Mouse (Mus musculus): ENCODE results near the gene Hoga1. TPM values are rescaled to one million over a fixed set of nuclear protein-coding genes. Genes with fewer than 3 reads are reported as not detected.

The Hoga1 gene
- polyA plus RNA-seq, 1 experiment from 2014 or later: 1.4 TPM

- Histone ChIP-seq H3K4me2 (ENCODE audit: low read depth) (no peak overlapping the region), H3K4me1 (ENCODE audit: control insufficient read depth, insufficient read depth, low read length) (no peaks in the 10 kb centered on the region; the same call in 1 of the 2 replicates), H3K4me3 (ENCODE audit: low read depth, low read length) (no peak overlapping the region), H3K27me3 (ENCODE audit: control insufficient read depth, insufficient read depth, low read length) (no peaks in the 10 kb centered on the region), H3K27ac (ENCODE audit: low read depth, low read length) (no peak overlapping the region), H3K9me3 (ENCODE audit: control insufficient read depth, low read length) (no peaks in the 10 kb centered on the region), H3K9ac (ENCODE audit: low read length) (no peak overlapping the region), H3K36me3 (ENCODE audit: control insufficient read depth, insufficient read depth, low read length) (no peaks in the 10 kb centered on the region; the same call in 1 of the 2 replicates)
- WGBS: 51% methylated on average over 11 of the region's 11 CpGs
- no peak for DNase-seq (ENCODE audit: low spot score)
- no peak for ATAC-seq (ENCODE audit: insufficient read depth, low FRiP score, low TSS enrichment)
Observed at GRCm38 (mm10) chr19:42034881-42035455, 10.4 kb upstream of the Hoga1 start.

- H3K9ac ChIP-seq (ENCODE audit: low read length): no peak within 1 kb of the TSS
- no peak within 1 kb of the TSS for H3K4me2 ChIP-seq (ENCODE audit: low read depth)
- DNase-seq (ENCODE audit: low spot score) (peak; percentile 84), ATAC-seq (ENCODE audit: insufficient read depth, low FRiP score, low TSS enrichment) (peak; percentile 35)
- H3K27ac ChIP-seq (ENCODE audit: low read depth, low read length): no peak within 1 kb of the TSS
- WGBS: 66% methylated on average over 19 of the region's 19 CpGs
- no peaks in the 10 kb centered on the region; the same call in 1 of the 2 replicates for H3K4me1 ChIP-seq (ENCODE audit: control insufficient read depth, insufficient read depth, low read length)
- no peaks in the 10 kb centered on the region for H3K9me3 ChIP-seq (ENCODE audit: control insufficient read depth, low read length)
- H3K4me3 ChIP-seq (ENCODE audit: low read depth, low read length): no peak within 1 kb of the TSS
- H3K36me3 ChIP-seq (ENCODE audit: control insufficient read depth, insufficient read depth, low read length): no peaks in the 10 kb centered on the region; the same call in 1 of the 2 replicates
- no peaks in the 10 kb centered on the region for H3K27me3 ChIP-seq (ENCODE audit: control insufficient read depth, insufficient read depth, low read length)
Observed at GRCm38 (mm10) chr19:42035456-42036248, 9.8 kb upstream of the Hoga1 start, which contains the start of gene Ankrd2. TSS of gene Ankrd2 (plus strand) at chr19:42036000.

- no peak overlapping the region for H3K27ac ChIP-seq (ENCODE audit: low read depth, low read length)
- WGBS: 87% methylated on average over 3 of the region's 3 CpGs
- H3K4me1 ChIP-seq (ENCODE audit: control insufficient read depth, insufficient read depth, low read length): no peaks in the 10 kb centered on the region; the same call in 1 of the 2 replicates
- H3K9ac ChIP-seq (ENCODE audit: low read length): no peak overlapping the region
- H3K4me2 ChIP-seq (ENCODE audit: low read depth): no peak overlapping the region
- no peak for ATAC-seq (ENCODE audit: insufficient read depth, low FRiP score, low TSS enrichment)
- no peaks in the 10 kb centered on the region for H3K27me3 ChIP-seq (ENCODE audit: control insufficient read depth, insufficient read depth, low read length)
- H3K9me3 ChIP-seq (ENCODE audit: control insufficient read depth, low read length): no peaks in the 10 kb centered on the region
- no peaks in the 10 kb centered on the region; the same call in 1 of the 2 replicates for H3K36me3 ChIP-seq (ENCODE audit: control insufficient read depth, insufficient read depth, low read length)
- no peak overlapping the region for H3K4me3 ChIP-seq (ENCODE audit: low read depth, low read length)
- no peak for DNase-seq (ENCODE audit: low spot score)
Observed at GRCm38 (mm10) chr19:42036357-42036756, 9.1 kb upstream of the Hoga1 start.

- H3K4me1 ChIP-seq (ENCODE audit: control insufficient read depth, insufficient read depth, low read length): no peaks in the 10 kb centered on the region; the same call in 1 of the 2 replicates
- no peak overlapping the region for H3K4me2 ChIP-seq (ENCODE audit: low read depth)
- no peaks in the 10 kb centered on the region for H3K9me3 ChIP-seq (ENCODE audit: control insufficient read depth, low read length)
- no peaks in the 10 kb centered on the region; the same call in 1 of the 2 replicates for H3K36me3 ChIP-seq (ENCODE audit: control insufficient read depth, insufficient read depth, low read length)
- ATAC-seq (ENCODE audit: insufficient read depth, low FRiP score, low TSS enrichment) (no peak), DNase-seq (ENCODE audit: low spot score) (no peak)
- no peak overlapping the region for H3K4me3 ChIP-seq (ENCODE audit: low read depth, low read length)
- no peaks in the 10 kb centered on the region for H3K27me3 ChIP-seq (ENCODE audit: control insufficient read depth, insufficient read depth, low read length)
- no peak overlapping the region for H3K9ac ChIP-seq (ENCODE audit: low read length)
- H3K27ac ChIP-seq (ENCODE audit: low read depth, low read length): no peak overlapping the region
- 76% methylated on average over 11 of the region's 11 CpGs for WGBS
Observed at GRCm38 (mm10) chr19:42037167-42037702, 8.2 kb upstream of the Hoga1 start.

GRCm38 (mm10) chr19:42038310-42038709 lies 7.1 kb upstream of the Hoga1 start:
- Histone ChIP-seq H3K4me2 (ENCODE audit: low read depth) (no peak overlapping the region), H3K27ac (ENCODE audit: low read depth, low read length) (no peak overlapping the region), H3K9me3 (ENCODE audit: control insufficient read depth, low read length) (no peaks in the 10 kb centered on the region), H3K9ac (ENCODE audit: low read length) (no peak overlapping the region), H3K4me1 (ENCODE audit: control insufficient read depth, insufficient read depth, low read length) (no peaks in the 10 kb centered on the region; the same call in 1 of the 2 replicates), H3K36me3 (ENCODE audit: control insufficient read depth, insufficient read depth, low read length) (no peaks in the 10 kb centered on the region; the same call in 1 of the 2 replicates), H3K4me3 (ENCODE audit: low read depth, low read length) (no peak overlapping the region), H3K27me3 (ENCODE audit: control insufficient read depth, insufficient read depth, low read length) (no peaks in the 10 kb centered on the region)
- no peak for ATAC-seq (ENCODE audit: insufficient read depth, low FRiP score, low TSS enrichment)
- DNase-seq (ENCODE audit: low spot score): no peak
- WGBS: 89% methylated on average over 12 of the region's 12 CpGs

GRCm38 (mm10) chr19:42043988-42044387 lies 1.4 kb upstream of the Hoga1 start:
- Histone ChIP-seq H3K4me3 (ENCODE audit: low read depth, low read length) (no peak overlapping the region), H3K9ac (ENCODE audit: low read length) (no peak overlapping the region), H3K36me3 (ENCODE audit: control insufficient read depth, insufficient read depth, low read length) (no peaks in the 10 kb centered on the region), H3K4me1 (ENCODE audit: control insufficient read depth, insufficient read depth, low read length) (peaks cover 4% of the 10 kb centered on the region; the same call in 1 of the 2 replicates), H3K9me3 (ENCODE audit: control insufficient read depth, low read length) (no peaks in the 10 kb centered on the region), H3K27me3 (ENCODE audit: control insufficient read depth, insufficient read depth, low read length) (no peaks in the 10 kb centered on the region), H3K4me2 (ENCODE audit: low read depth) (no peak overlapping the region), H3K27ac (ENCODE audit: low read depth, low read length) (no peak overlapping the region)
- 94% methylated on average over 6 of the region's 6 CpGs for WGBS
- DNase-seq (ENCODE audit: low spot score) (no peak), ATAC-seq (ENCODE audit: insufficient read depth, low FRiP score, low TSS enrichment) (no peak)

- no peak overlapping the region for H3K27ac ChIP-seq (ENCODE audit: low read depth, low read length)
- H3K9ac ChIP-seq (ENCODE audit: low read length): no peak overlapping the region
- 78% methylated on average over 1 of the region's 1 CpGs for WGBS
- no peaks in the 10 kb centered on the region for H3K27me3 ChIP-seq (ENCODE audit: control insufficient read depth, insufficient read depth, low read length)
- DNase-seq (ENCODE audit: low spot score): no peak
- no peak overlapping the region for H3K4me2 ChIP-seq (ENCODE audit: low read depth)
- H3K36me3 ChIP-seq (ENCODE audit: control insufficient read depth, insufficient read depth, low read length): no peaks in the 10 kb centered on the region
- H3K4me1 ChIP-seq (ENCODE audit: control insufficient read depth, insufficient read depth, low read length): peaks cover 4% of the 10 kb centered on the region; the same call in 1 of the 2 replicates
- ATAC-seq (ENCODE audit: insufficient read depth, low FRiP score, low TSS enrichment): no peak
- H3K9me3 ChIP-seq (ENCODE audit: control insufficient read depth, low read length): no peaks in the 10 kb centered on the region
- H3K4me3 ChIP-seq (ENCODE audit: low read depth, low read length): no peak overlapping the region
Observed at GRCm38 (mm10) chr19:42050251-42050650, 4.8 kb downstream of the Hoga1 start.

- Histone ChIP-seq H3K9me3 (ENCODE audit: control insufficient read depth, low read length) (no peaks in the 10 kb centered on the region), H3K4me3 (ENCODE audit: low read depth, low read length) (no peak overlapping the region), H3K4me1 (ENCODE audit: control insufficient read depth, insufficient read depth, low read length) (no peaks in the 10 kb centered on the region), H3K4me2 (ENCODE audit: low read depth) (no peak overlapping the region), H3K36me3 (ENCODE audit: control insufficient read depth, insufficient read depth, low read length) (no peaks in the 10 kb centered on the region), H3K9ac (ENCODE audit: low read length) (no peak overlapping the region), H3K27me3 (ENCODE audit: control insufficient read depth, insufficient read depth, low read length) (no peaks in the 10 kb centered on the region), H3K27ac (ENCODE audit: low read depth, low read length) (no peak overlapping the region)
- ATAC-seq (ENCODE audit: insufficient read depth, low FRiP score, low TSS enrichment): no peak
- 90% methylated on average over 3 of the region's 3 CpGs for whole genome bisulfite sequencing
- no peak for DNase-seq (ENCODE audit: low spot score)
Observed at GRCm38 (mm10) chr19:42051351-42051750, 5.9 kb downstream of the Hoga1 start.
